In genomic region chr5:125074571-125075171, GRCm38 (mm10) we compare ENCODE assay signal across 9 mouse cellular contexts.
A peak's percentile ranks its signal among the peaks of the same experiment; 100 is the strongest.
DNase-seq lines count a peak whose midpoint lies in the region; ATAC-seq and TF ChIP-seq lines count a peak whose summit lies in the region.
"Had no signal": no experiment of that assay in that cellular context is flagged by ENCODE, and none has a peak within 500 bp of the region (broad histone marks: within the 10 kb centered on the region; RNA-seq: fewer than 3 reads in every experiment).

No protein-coding gene starts in this region.

- TF ChIP-seq RAD21 in CH12.LX (IDR thresholded peaks at IDR 0.05; ENCODE audit: low read depth, low read length), result no peak

- no peak overlapping the region for H3K4me2 ChIP-seq in heart, embryonic 15.5 days
- no peak overlapping the region for H3K4me2 ChIP-seq in CH12.LX (ENCODE audit: insufficient read depth, low read depth, poor library complexity, severe bottlenecking)
- H3K4me2 ChIP-seq in liver, embryonic 14.5 days (ENCODE audit: low read depth), result no peak overlapping the region

- no peak for ATAC-seq in heart, embryonic 15.5 days (replicated peaks; ENCODE audit: insufficient number of reproducible peaks, insufficient read depth, low FRiP score, low read depth)
- peak; percentile 36; the same call in 1 of the 2 replicates for ATAC-seq in liver, embryonic 14.5 days (ENCODE audit: insufficient read depth)

- no peak for TF ChIP-seq POLR2A in CH12.LX (IDR thresholded peaks at IDR 0.05; ENCODE audit: low read depth, low read length)
- no peak for TF ChIP-seq POLR2A in bone marrow macrophage, adult 2 months (IDR thresholded peaks at IDR 0.05; ENCODE audit: borderline replicate concordance, low read depth, low read length)

- H3K9me3 ChIP-seq in heart, embryonic 15.5 days (replicated peaks), result no peaks in the 10 kb centered on the region
- H3K9me3 ChIP-seq in CH12.LX (replicated peaks; ENCODE audit: low read length), result no peaks in the 10 kb centered on the region
- H3K9me3 ChIP-seq in liver, embryonic 14.5 days (ENCODE audit: control insufficient read depth, low read length), result no peaks in the 10 kb centered on the region

- no peak for DNase-seq in heart, postnatal 14 days
- DNase-seq in CH12.LX (ENCODE audit: extremely low read depth), result peak; percentile 48
- no peak for DNase-seq in liver, embryonic 14.5 days (ENCODE audit: low read depth in 3 of 3, low spot score in 3 of 3)
- no peak for DNase-seq in thymus, postnatal 10 days (ENCODE audit: low spot score in 2 of 2)
- no peak for DNase-seq in cerebellum, adult 9-10 months
- DNase-seq in layer of hippocampus, adult 18-20 months (ENCODE audit: low spot score in 2 of 2), result no peak
- DNase-seq: right cerebral cortex, postnatal 4 days had no signal

- TF ChIP-seq EP300 in CH12.LX (IDR thresholded peaks at IDR 0.05; ENCODE audit: low read length), result no peak
- no peak for TF ChIP-seq EP300 in liver, embryonic 14.5 days (IDR thresholded peaks at IDR 0.05; ENCODE audit: low read depth)

- no peaks in the 10 kb centered on the region for H3K79me2 ChIP-seq in CH12.LX (replicated peaks; ENCODE audit: control insufficient read depth, extremely low read depth, insufficient read depth, poor library complexity, severe bottlenecking)

- peaks cover 13% of the 10 kb centered on the region for H3K36me3 ChIP-seq in heart, embryonic 15.5 days
- H3K36me3 ChIP-seq in CH12.LX (replicated peaks in 1 of 2; ENCODE audit: control insufficient read depth in 1 of 2, insufficient read depth in 1 of 2, low read length in 1 of 2), result peaks cover 10 to 87% of the 10 kb centered on the region in 2 experiments
- H3K36me3 ChIP-seq in liver, embryonic 14.5 days (replicated peaks; ENCODE audit: control insufficient read depth, insufficient read depth, low read depth), result no peaks in the 10 kb centered on the region

- intact Hi-C loops in heart, postnatal 14 days (cut with DNase I), result no loop called here

- H3K27me3 ChIP-seq in heart, embryonic 15.5 days, result no peaks in the 10 kb centered on the region
- no peaks in the 10 kb centered on the region for H3K27me3 ChIP-seq in CH12.LX (replicated peaks)
- no peaks in the 10 kb centered on the region for H3K27me3 ChIP-seq in liver, embryonic 14.5 days (ENCODE audit: control insufficient read depth, insufficient read depth, low read length)

- no peak for TF ChIP-seq CTCF in CH12.LX (conservative IDR thresholded peaks at IDR 0.05 in 1 of 2, IDR thresholded peaks at IDR 0.05 in 1 of 2; ENCODE audit: low read depth in 2 of 2, low read length in 2 of 2)
- no peak for TF ChIP-seq CTCF in bone marrow macrophage, adult 2 months (IDR thresholded peaks at IDR 0.05; ENCODE audit: low read depth, low read length)
- TF ChIP-seq CTCF in liver, embryonic 14.5 days (IDR thresholded peaks at IDR 0.05; ENCODE audit: low read depth), result no peak

- H3K4me3 ChIP-seq in heart, embryonic 15.5 days, result no peak overlapping the region
- H3K4me3 ChIP-seq in CH12.LX (replicated peaks in 1 of 3; ENCODE audit: low read depth in 2 of 3, low read length in 2 of 3, poor library complexity in 1 of 3), result no peak overlapping the region
- no peak overlapping the region for H3K4me3 ChIP-seq in bone marrow macrophage, adult 2 months (ENCODE audit: insufficient read depth, low read length)
- no peak overlapping the region for H3K4me3 ChIP-seq in liver, embryonic 14.5 days (ENCODE audit: insufficient read depth in 1 of 2, low read depth in 2 of 2, low read length in 2 of 2)

- WGBS in heart, embryonic 15.5 days, result 61% methylated on average over 10 of the region's 10 CpGs
- 48% methylated on average over 10 of the region's 10 CpGs for WGBS in liver, embryonic 14.5 days (ENCODE audit: insufficient replicate concordance)

- in situ Hi-C loops in CH12.LX (cut with MboI; ENCODE audit: low pct_ligation_motif_present, low pct_unique_long_range_greater_than_20kb, low sequenced_read_pairs), result no loop called here

- H3K4me1 ChIP-seq in heart, embryonic 15.5 days (replicated peaks), result peaks cover 69% of the 10 kb centered on the region
- H3K4me1 ChIP-seq in CH12.LX (ENCODE audit: control insufficient read depth in 1 of 2, insufficient read depth in 2 of 2), result peaks cover 39 to 63% of the 10 kb centered on the region in 2 experiments
- peaks cover 55% of the 10 kb centered on the region for H3K4me1 ChIP-seq in bone marrow macrophage, adult 2 months (ENCODE audit: control insufficient read depth, insufficient read depth, low read length)
- peaks cover 0 to 7% of the 10 kb centered on the region in 2 experiments; a peak in 2 of 4 replicates for H3K4me1 ChIP-seq in liver, embryonic 14.5 days (replicated peaks; ENCODE audit: control insufficient read depth in 2 of 2, insufficient read depth in 2 of 2, low read length in 1 of 2)

- dilution Hi-C loops in CH12.LX (cut with MboI; ENCODE audit: extremely low pct_ligation_motif_present, extremely low pct_unique_long_range_greater_than_20kb, low sequenced_read_pairs), result no loop called here

- H3K9ac ChIP-seq in heart, embryonic 15.5 days, result 0 out of 2 replicates have a peak overlapping the region, but pooled peaks have one; percentile 9
- no peak overlapping the region for H3K9ac ChIP-seq in CH12.LX (ENCODE audit: insufficient read depth, low read depth)
- H3K9ac ChIP-seq in liver, embryonic 14.5 days (replicated peaks), result no peak overlapping the region

- H3K27ac ChIP-seq in heart, embryonic 15.5 days, result no peak overlapping the region
- H3K27ac ChIP-seq in CH12.LX (ENCODE audit: insufficient read depth, low read depth), result no peak overlapping the region
- peak overlapping the region; percentile 3; the same call in 1 of the 2 replicates for H3K27ac ChIP-seq in bone marrow macrophage, adult 2 months (ENCODE audit: insufficient read depth, low read depth, low read length)
- H3K27ac ChIP-seq in liver, embryonic 14.5 days, result no peak overlapping the region

TF ChIP-seq in CH12.LX, 34 proteins besides CTCF, POLR2A, EP300 and RAD21:
- no peak for TF ChIP-seq IRF4 (IDR thresholded peaks at IDR 0.05; ENCODE audit: low read depth, low read length)
- TF ChIP-seq BHLHE40 (IDR thresholded peaks at IDR 0.05; ENCODE audit: low read depth, low read length), result 0 out of 2 replicates have a peak, but pooled peaks have one; percentile 8
- TF ChIP-seq RCOR1 (conservative IDR thresholded peaks at IDR 0.05; ENCODE audit: low read depth, low read length), result no peak
- TF ChIP-seq JUND (conservative IDR thresholded peaks at IDR 0.05; ENCODE audit: low read depth, low read length), result no peak
- TF ChIP-seq ETS1 (conservative IDR thresholded peaks at IDR 0.05; ENCODE audit: low read depth, low read length), result no peak
- no peak for TF ChIP-seq MAX (IDR thresholded peaks at IDR 0.05; ENCODE audit: low read length)
